Mouse (Mus musculus): Measurements from ENCODE around the gene Ccdc117.

DNA sequence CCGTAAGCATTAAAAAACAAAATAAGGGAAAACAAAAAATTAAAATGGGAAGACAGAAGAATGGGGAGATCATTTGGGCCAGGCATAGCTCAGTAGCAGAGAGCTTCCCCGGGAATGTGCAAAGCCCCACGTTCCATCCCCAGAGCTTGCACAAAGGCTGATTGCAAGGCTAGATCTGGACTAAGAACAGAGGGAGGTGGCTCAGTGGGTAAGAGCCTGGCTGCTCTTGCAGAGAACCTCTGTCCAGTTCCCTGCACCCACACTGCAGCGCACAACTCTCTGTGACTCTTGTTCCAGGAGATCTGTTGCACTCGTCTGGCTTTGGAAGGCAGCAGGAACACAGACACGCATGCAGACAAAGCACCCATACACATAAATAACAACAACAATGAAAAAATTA is 26.3 kb downstream of the Ccdc117 start:
- TF ChIP-seq EP300 (IDR thresholded peaks at IDR 0.05; ENCODE audit: low read length), result no peak
- no peak for TF ChIP-seq CTCF (conservative IDR thresholded peaks at IDR 0.05 in 1 of 2, IDR thresholded peaks at IDR 0.05 in 1 of 2; ENCODE audit: low read depth in 2 of 2, low read length in 2 of 2)
- no peak for TF ChIP-seq POLR2A (IDR thresholded peaks at IDR 0.05; ENCODE audit: low read depth, low read length)
- no peak for TF ChIP-seq MYC (IDR thresholded peaks at IDR 0.05; ENCODE audit: low read depth, low read length)
- no peak for TF ChIP-seq HCFC1 (IDR thresholded peaks at IDR 0.05; ENCODE audit: low read depth, low read length)
- no peak for TF ChIP-seq CHD1 (IDR thresholded peaks at IDR 0.05; ENCODE audit: low read depth, low read length)
